Mouse (Mus musculus): ENCODE results near the gene Otol1. TPM values are rescaled to one million over a fixed set of nuclear protein-coding genes. Genes with fewer than 3 reads are reported as not detected.

Otol1 gene
- polyA plus RNA-seq (2016; fragmentation: Nextera tagmentation; extraction: Ambion mirVana): 0.09 and 1.3 TPM in 2 replicates

GRCm38 (mm10) chr3:70007313-70007712 is at the start of gene Otol1:
Gene Otol1 (plus strand): TSS chr3:70007613.
- H3K4me1 ChIP-seq (replicated peaks): no peaks in the 10 kb centered on the region
- H3K36me3 ChIP-seq: no peaks in the 10 kb centered on the region
- no peak for DNase-seq (ENCODE audit: low spot score)
- 77% methylated on average over 4 of the region's 4 CpGs for whole genome bisulfite sequencing
- H3K9me3 ChIP-seq: no peaks in the 10 kb centered on the region
- H3K4me3 ChIP-seq: no peak within 1 kb of the TSS
- H3K27me3 ChIP-seq (ENCODE audit: insufficient read depth, poor library complexity, severe bottlenecking): no peaks in the 10 kb centered on the region
- no peak within 1 kb of the TSS for H3K27ac ChIP-seq

- Histone ChIP-seq H3K36me3 (no peaks in the 10 kb centered on the region), H3K27ac (no peak overlapping the region), H3K4me3 (no peak overlapping the region), H3K27me3 (ENCODE audit: insufficient read depth, poor library complexity, severe bottlenecking) (no peaks in the 10 kb centered on the region), H3K9me3 (no peaks in the 10 kb centered on the region), H3K4me1 (replicated peaks) (no peaks in the 10 kb centered on the region)
- DNase-seq (ENCODE audit: low spot score): peak; percentile 17
- WGBS: 58% methylated on average over 5 of the region's 5 CpGs
These were observed 45.2 kb upstream of the Otol1 start for GRCm38 (mm10) chr3:69962187-69962586.

GRCm38 (mm10) chr3:69971482-69972097 is 35.8 kb upstream of the Otol1 start:
- no peaks in the 10 kb centered on the region for H3K27me3 ChIP-seq (ENCODE audit: insufficient read depth, poor library complexity, severe bottlenecking)
- H3K4me3 ChIP-seq: no peak overlapping the region
- no peaks in the 10 kb centered on the region for H3K9me3 ChIP-seq
- no peaks in the 10 kb centered on the region for H3K4me1 ChIP-seq (replicated peaks)
- WGBS: 88% methylated on average over 6 of the region's 6 CpGs
- DNase-seq (ENCODE audit: low spot score): no peak
- no peaks in the 10 kb centered on the region for H3K36me3 ChIP-seq
- H3K27ac ChIP-seq: no peak overlapping the region

- Histone ChIP-seq H3K27me3 (ENCODE audit: insufficient read depth, poor library complexity, severe bottlenecking) (no peaks in the 10 kb centered on the region), H3K27ac (no peak overlapping the region), H3K9me3 (no peaks in the 10 kb centered on the region), H3K36me3 (no peaks in the 10 kb centered on the region), H3K4me1 (replicated peaks) (no peaks in the 10 kb centered on the region), H3K4me3 (no peak overlapping the region)
- DNase-seq (ENCODE audit: low spot score): no peak
These were observed 29.3 kb upstream of the Otol1 start for GRCm38 (mm10) chr3:69978092-69978491.

- H3K4me3 ChIP-seq: no peak overlapping the region
- no peaks in the 10 kb centered on the region for H3K4me1 ChIP-seq (replicated peaks)
- no peak for DNase-seq (ENCODE audit: low spot score)
- no peak overlapping the region for H3K27ac ChIP-seq
- no peaks in the 10 kb centered on the region for H3K9me3 ChIP-seq
- 80% methylated on average over 4 of the region's 4 CpGs for WGBS
- no peaks in the 10 kb centered on the region for H3K27me3 ChIP-seq (ENCODE audit: insufficient read depth, poor library complexity, severe bottlenecking)
- H3K36me3 ChIP-seq: no peaks in the 10 kb centered on the region
These were observed 13.6 kb upstream of the Otol1 start for GRCm38 (mm10) chr3:69993806-69994205.

GRCm38 (mm10) chr3:70001540-70001939 is 5.9 kb upstream of the Otol1 start:
- WGBS: 41% methylated on average over 9 of the region's 9 CpGs
- H3K27ac ChIP-seq: no peak overlapping the region
- peak; percentile 31 for DNase-seq (ENCODE audit: low spot score)

GRCm38 (mm10) chr3:70003126-70003764 is 4.2 kb upstream of the Otol1 start:
- Histone ChIP-seq H3K4me1 (replicated peaks) (0 out of 2 replicates have a peak, but pooled peaks cover 4% of the 10 kb centered on the region), H3K4me3 (no peak overlapping the region), H3K9me3 (no peaks in the 10 kb centered on the region), H3K27me3 (ENCODE audit: insufficient read depth, poor library complexity, severe bottlenecking) (no peaks in the 10 kb centered on the region), H3K36me3 (no peaks in the 10 kb centered on the region), H3K27ac (no peak overlapping the region)
- DNase-seq (ENCODE audit: low spot score): no peak
- WGBS: 86% methylated on average over 17 of the region's 17 CpGs

More at GRCm38 (mm10) chr3:70001540-70001939, 5.9 kb upstream of the Otol1 start:
- Histone ChIP-seq H3K4me3 (no peak overlapping the region), H3K4me1 (replicated peaks) (0 out of 2 replicates have a peak, but pooled peaks cover 4% of the 10 kb centered on the region), H3K27me3 (ENCODE audit: insufficient read depth, poor library complexity, severe bottlenecking) (no peaks in the 10 kb centered on the region), H3K36me3 (no peaks in the 10 kb centered on the region), H3K9me3 (no peaks in the 10 kb centered on the region)

- no peak overlapping the region for H3K4me3 ChIP-seq
- 0 out of 2 replicates have a peak, but pooled peaks cover 4% of the 10 kb centered on the region for H3K4me1 ChIP-seq (replicated peaks)
- WGBS: 34% methylated on average over 7 of the region's 7 CpGs
- no peak overlapping the region for H3K27ac ChIP-seq
- no peaks in the 10 kb centered on the region for H3K9me3 ChIP-seq
- DNase-seq (ENCODE audit: low spot score): peak; percentile 63
- no peaks in the 10 kb centered on the region for H3K36me3 ChIP-seq
- no peaks in the 10 kb centered on the region for H3K27me3 ChIP-seq (ENCODE audit: insufficient read depth, poor library complexity, severe bottlenecking)
These were observed 3.5 kb upstream of the Otol1 start for GRCm38 (mm10) chr3:70003955-70004354.

GRCm38 (mm10) chr3:70004379-70004778 is 3.0 kb upstream of the Otol1 start:
- no peak overlapping the region for H3K4me3 ChIP-seq

GRCm38 (mm10) chr3:70012641-70013040 is 5.2 kb downstream of the Otol1 start:
- no peaks in the 10 kb centered on the region for H3K36me3 ChIP-seq
- H3K9me3 ChIP-seq: no peaks in the 10 kb centered on the region
- H3K4me3 ChIP-seq: no peak overlapping the region
- H3K27me3 ChIP-seq (ENCODE audit: insufficient read depth, poor library complexity, severe bottlenecking): no peaks in the 10 kb centered on the region
- WGBS: 73% methylated on average over 4 of the region's 4 CpGs
- no peak for DNase-seq (ENCODE audit: low spot score)
- no peak overlapping the region for H3K27ac ChIP-seq
- no peaks in the 10 kb centered on the region for H3K4me1 ChIP-seq (replicated peaks)

More at GRCm38 (mm10) chr3:70004379-70004778, 3.0 kb upstream of the Otol1 start:
- 83% methylated on average over 8 of the region's 8 CpGs for WGBS
- DNase-seq (ENCODE audit: low spot score): no peak
- H3K27ac ChIP-seq: no peak overlapping the region
- no peaks in the 10 kb centered on the region for H3K27me3 ChIP-seq (ENCODE audit: insufficient read depth, poor library complexity, severe bottlenecking)
- H3K36me3 ChIP-seq: no peaks in the 10 kb centered on the region
- H3K9me3 ChIP-seq: no peaks in the 10 kb centered on the region
- 0 out of 2 replicates have a peak, but pooled peaks cover 4% of the 10 kb centered on the region for H3K4me1 ChIP-seq (replicated peaks)

- Histone ChIP-seq H3K36me3 (no peaks in the 10 kb centered on the region), H3K27ac (no peak overlapping the region), H3K9me3 (no peaks in the 10 kb centered on the region), H3K4me3 (no peak overlapping the region), H3K4me1 (replicated peaks) (no peaks in the 10 kb centered on the region), H3K27me3 (ENCODE audit: insufficient read depth, poor library complexity, severe bottlenecking) (no peaks in the 10 kb centered on the region)
- DNase-seq (ENCODE audit: low spot score): no peak
- WGBS: 80% methylated on average over 6 of the region's 6 CpGs
These were observed 19.2 kb downstream of the Otol1 start for GRCm38 (mm10) chr3:70026605-70027004.

- WGBS: 92% methylated on average over 3 of the region's 3 CpGs
- no peak for DNase-seq (ENCODE audit: low spot score)
- H3K27ac ChIP-seq: no peak overlapping the region
- H3K36me3 ChIP-seq: no peaks in the 10 kb centered on the region
- no peak overlapping the region for H3K4me3 ChIP-seq
- H3K27me3 ChIP-seq (ENCODE audit: insufficient read depth, poor library complexity, severe bottlenecking): no peaks in the 10 kb centered on the region
- H3K9me3 ChIP-seq: no peaks in the 10 kb centered on the region
- no peaks in the 10 kb centered on the region for H3K4me1 ChIP-seq (replicated peaks)
These were observed 21.8 kb downstream of the Otol1 start for GRCm38 (mm10) chr3:70029260-70029659.

GRCm38 (mm10) chr3:70035593-70035992 is 28.2 kb downstream of the Otol1 start:
- 64% methylated on average over 4 of the region's 4 CpGs for WGBS
- H3K4me1 ChIP-seq (replicated peaks): no peaks in the 10 kb centered on the region
- no peak for DNase-seq (ENCODE audit: low spot score)

More at GRCm38 (mm10) chr3:70035593-70035992, 28.2 kb downstream of the Otol1 start:
- Histone ChIP-seq H3K9me3 (no peaks in the 10 kb centered on the region), H3K27ac (no peak overlapping the region), H3K36me3 (no peaks in the 10 kb centered on the region), H3K27me3 (ENCODE audit: insufficient read depth, poor library complexity, severe bottlenecking) (no peaks in the 10 kb centered on the region), H3K4me3 (no peak overlapping the region)
